Mouse (Mus musculus): ENCODE results near the gene Icmt.

The Icmt gene

GRCm38 (mm10) chr4:152351422-152352305 lies 54.6 kb downstream of the Icmt start:
- in situ Hi-C loops (cut with MboI; ENCODE audit: unreplicated experiment in 2 of 2) = no loop called here

- in situ Hi-C loops (cut with MboI; ENCODE audit: unreplicated experiment in 2 of 2) = no loop called here
Observed at GRCm38 (mm10) chr4:152353886-152354637, 57.0 kb downstream of the Icmt start.

GRCm38 (mm10) chr4:152355672-152356071 lies 58.6 kb downstream of the Icmt start:
- in situ Hi-C loops (cut with MboI; ENCODE audit: unreplicated experiment in 2 of 2) = no loop called here

All from v-Abl transformed pro-B cells (cell line).